ENCODE assay signal across 8 mouse cellular contexts in genomic region chr3:107333381-107334201, GRCm38 (mm10). TPM values are rescaled to one million over a fixed set of nuclear protein-coding genes. Genes with fewer than 3 reads are reported as not detected.
DNase-seq lines count a peak whose midpoint lies in the region; ATAC-seq lines count a peak whose summit lies in the region.

Rbm15 (minus strand) TSS chr3:107333673.

- intact Hi-C loops in gastrocnemius, postnatal 14 days (cut with DNase I; ENCODE audit: low total_unique reads): no loop called here
- intact Hi-C loops in left cerebral cortex, postnatal 10 days (cut with DNase I): no loop called here

- peak; percentile 98 to 99 for DNase-seq in adrenal gland, adult (ENCODE audit: inconsistent age in 2 of 2, low spot score in 1 of 2)
- DNase-seq in embryo, embryonic 10.5 days (ENCODE audit: low spot score): peak; percentile 99
- peak; percentile 97 for DNase-seq in gastrocnemius, postnatal 14 days
- peak; percentile 96 to 100 for DNase-seq in left cerebral cortex, postnatal 10 days (ENCODE audit: extremely low spot score in 1 of 2, low spot score in 2 of 2)
- peak; percentile 95 for DNase-seq in right cerebral cortex, postnatal 25 days
- DNase-seq in urinary bladder, postnatal 4 days (ENCODE audit: low spot score in 2 of 2): peak; percentile 92 to 95

- ATAC-seq in inflammation-experienced regulatory T-cells, adult 6 months: peak; percentile 77
- peak; percentile 81 for ATAC-seq in megakaryocyte-erythroid progenitor cell, adult 5-6 weeks (replicated peaks; ENCODE audit: low FRiP score, low TSS enrichment, poor library complexity, severe bottlenecking)

RNA-seq across cellular contexts. Expression of gene Rbm15, which starts in this region (rescaled TPM):
- 10 to 100 TPM; 16.9 to 18.0 TPM for total RNA-seq in gastrocnemius, postnatal 14 days (2021)
- polyA plus RNA-seq in inflammation-experienced regulatory T-cells, adult 6 months (2017; shearing (Covaris generic)): 10 to 100 TPM; 14.5 to 20.3 (median 18.8) TPM
- 10 to 100 TPM; 21.3 to 23.3 TPM for total RNA-seq in left cerebral cortex, postnatal 10 days (2021)
- 51.0 and 54.6 TPM in 2 replicates for total RNA-seq in megakaryocyte-erythroid progenitor cell, adult 5-6 weeks (2014; fragmentation: Nextera tagmentation)
- total RNA-seq in megakaryocyte-erythroid progenitor cell, adult 5-6 weeks (2017): 28.4 and 39.9 TPM in 2 replicates

Comparison
In these comparisons a context has a peak if more than half of its experiments do, and no peak if none do; other contexts are left out.
1. Peak in every context shown above with its lines: DNase-seq and ATAC-seq.